Mouse (Mus musculus) left cerebral cortex, postnatal 36 days (tissue): Measurements from ENCODE around the gene Dclre1c. TPM values are rescaled to one million over a fixed set of nuclear protein-coding genes. Genes with fewer than 3 reads are reported as not detected.

ENCODE experiments used
- DNase-seq, 2 experiments: peaks; one replicate each; pipeline ENCODE4 v3.0.0; 2021 to 2022; ENCODE audit warnings: low spot score in 2 of 2, mixed read lengths in 1 of 2
- intact Hi-C: fragments of 180-260 bp; cut with DNase I; formaldehyde crosslinking; loops from one replicate; pipeline ENCODE4 v1.15.1; 2025
- total RNA-seq, 2 experiments: library from RNA; stranded (reverse); gene quantifications; 2 replicates each; pipeline ENCODE4 v1.2.3; 2021

Gene Dclre1c
- total RNA-seq, 2 experiments from 2014 or later: 8.8 to 15.5 TPM

DNA sequence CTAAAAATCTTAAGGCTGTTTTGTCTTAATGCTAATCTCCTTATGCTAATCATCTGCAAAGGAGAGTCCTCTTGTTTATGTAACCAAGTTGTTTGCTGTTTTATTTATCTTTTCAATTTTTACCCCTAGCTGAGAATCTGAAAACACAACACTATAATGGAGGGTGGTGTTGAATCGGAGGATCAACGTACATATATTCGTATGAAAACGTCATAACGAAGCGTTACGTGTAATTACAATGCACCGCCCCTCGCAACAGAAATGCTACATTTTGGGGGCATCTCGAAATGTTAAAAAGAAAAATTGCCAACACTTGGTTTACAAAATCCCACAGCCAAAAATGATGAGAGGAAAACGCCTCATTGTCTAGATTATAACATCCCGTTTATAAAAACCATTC, 50.0 kb downstream of the Dclre1c start:
- no peak for DNase-seq
- intact Hi-C loops: no loop called here

DNA sequence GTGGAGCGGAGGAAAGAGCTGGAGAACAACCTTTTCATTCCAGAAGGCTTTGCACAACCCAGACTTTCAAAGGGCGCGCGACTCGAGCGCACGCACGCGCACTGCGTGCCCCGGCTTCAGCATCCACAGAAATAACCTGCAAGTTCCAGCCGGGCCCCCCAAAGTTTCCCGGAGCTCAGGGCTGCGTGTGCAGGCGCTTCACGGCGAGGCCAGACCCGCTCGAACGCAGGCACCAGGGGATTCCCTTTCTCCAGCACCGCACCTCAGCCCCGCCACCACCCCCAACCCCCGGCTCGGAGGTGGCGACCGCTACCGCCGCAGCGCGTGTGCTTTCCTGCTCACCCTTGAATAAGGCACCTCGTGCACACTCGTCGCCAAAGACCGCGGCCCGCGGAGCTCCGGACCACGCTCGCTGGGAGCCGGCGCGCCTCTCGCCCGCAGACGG, 50.5 kb downstream of the Dclre1c start:
- intact Hi-C loops: no loop called here
- DNase-seq: peak; percentile 39 to 55

DNA sequence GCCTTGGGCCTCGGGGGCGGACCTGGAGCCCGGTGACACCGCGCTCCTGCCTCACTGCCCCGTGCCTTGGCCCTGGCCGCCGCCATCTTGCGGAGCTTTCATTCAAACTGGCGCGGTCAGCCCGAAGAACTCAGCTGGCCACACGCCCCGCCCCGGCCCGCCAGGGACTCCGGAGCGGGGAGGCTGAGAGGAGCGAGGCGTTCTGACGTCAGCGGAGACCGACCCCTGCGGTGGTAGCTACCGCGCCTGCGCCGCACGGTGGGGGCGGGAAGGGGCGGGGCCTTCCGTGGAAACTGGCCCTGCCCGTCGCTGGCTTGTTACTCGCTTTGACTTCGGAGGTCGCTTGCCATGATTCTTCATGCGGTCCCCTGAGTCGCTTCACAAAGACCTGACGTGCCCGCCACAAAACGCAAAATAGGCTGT, 50.9 kb downstream of the Dclre1c start, which contains the start of gene Suv39h2:
TSS of gene Suv39h2 (minus strand) at position 171 of the 423 bp plus-strand sequence.
- intact Hi-C loops: no loop called here
- peak; percentile 94 to 97 for DNase-seq

DNA sequence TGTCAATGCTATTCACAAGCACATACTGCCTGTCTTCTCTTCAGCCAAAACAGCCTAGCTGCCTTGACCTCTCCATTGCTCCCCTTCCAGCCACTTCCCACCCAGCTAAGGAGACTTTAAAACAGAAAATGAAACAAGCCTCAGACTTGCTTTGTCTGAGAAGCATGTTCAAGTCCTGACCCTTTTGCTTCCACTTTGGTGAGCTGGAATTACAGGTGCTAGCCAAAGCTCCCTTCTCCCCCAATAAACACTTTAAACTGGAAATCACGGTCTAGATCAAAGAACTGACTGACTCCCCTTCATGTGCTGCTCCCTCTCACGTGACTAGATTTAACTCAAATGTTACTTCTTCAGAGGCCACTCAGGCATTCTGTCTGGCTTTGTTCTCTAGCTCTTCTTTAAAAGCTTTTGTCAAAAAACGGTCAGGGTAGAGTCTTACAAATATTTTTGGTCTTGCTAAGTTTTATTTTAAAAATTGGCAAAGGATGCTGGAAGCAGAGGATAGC, 51.9 kb downstream of the Dclre1c start:
- DNase-seq: no peak
- intact Hi-C loops: no loop called here

DNA sequence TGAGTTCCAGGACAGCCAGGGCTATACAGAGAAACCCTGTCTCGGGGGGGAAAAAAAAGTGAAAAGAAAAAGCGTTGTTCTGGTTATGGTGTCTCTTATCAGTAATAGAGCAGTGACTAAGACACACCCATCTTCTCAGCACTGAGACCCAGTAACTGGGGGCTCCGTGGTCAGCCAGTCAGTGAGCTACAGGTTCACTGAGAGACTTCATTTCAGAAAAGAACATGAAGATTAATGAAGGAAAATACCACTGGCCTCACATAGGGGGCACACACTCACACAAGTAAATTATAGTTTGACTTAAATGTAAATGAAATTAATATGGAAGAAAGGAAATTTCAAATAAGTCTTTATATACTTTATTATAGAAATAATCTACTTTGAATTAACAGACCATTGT, 56.3 kb downstream of the Dclre1c start:
- intact Hi-C loops: no loop called here
- no peak for DNase-seq

DNA sequence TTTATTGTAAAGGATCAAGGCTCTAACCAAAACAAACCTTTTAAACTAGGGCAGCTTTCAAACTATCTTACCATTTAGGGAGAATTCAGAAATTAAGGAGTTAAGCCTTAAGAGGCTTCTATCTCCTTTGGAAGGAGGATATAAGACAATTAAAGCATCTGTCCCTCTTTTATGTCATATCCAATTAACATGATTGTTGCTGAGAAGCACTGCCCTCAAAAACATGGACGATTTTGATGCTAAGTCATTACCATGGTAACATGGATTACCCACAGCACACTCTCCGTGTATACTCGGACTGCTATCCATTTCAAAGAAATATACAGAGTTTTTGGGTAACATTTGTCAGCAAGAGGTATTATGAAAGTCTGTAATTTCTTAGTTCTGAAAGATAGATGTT, 65.9 kb downstream of the Dclre1c start:
- DNase-seq: no peak
- intact Hi-C loops: no loop called here

DNA sequence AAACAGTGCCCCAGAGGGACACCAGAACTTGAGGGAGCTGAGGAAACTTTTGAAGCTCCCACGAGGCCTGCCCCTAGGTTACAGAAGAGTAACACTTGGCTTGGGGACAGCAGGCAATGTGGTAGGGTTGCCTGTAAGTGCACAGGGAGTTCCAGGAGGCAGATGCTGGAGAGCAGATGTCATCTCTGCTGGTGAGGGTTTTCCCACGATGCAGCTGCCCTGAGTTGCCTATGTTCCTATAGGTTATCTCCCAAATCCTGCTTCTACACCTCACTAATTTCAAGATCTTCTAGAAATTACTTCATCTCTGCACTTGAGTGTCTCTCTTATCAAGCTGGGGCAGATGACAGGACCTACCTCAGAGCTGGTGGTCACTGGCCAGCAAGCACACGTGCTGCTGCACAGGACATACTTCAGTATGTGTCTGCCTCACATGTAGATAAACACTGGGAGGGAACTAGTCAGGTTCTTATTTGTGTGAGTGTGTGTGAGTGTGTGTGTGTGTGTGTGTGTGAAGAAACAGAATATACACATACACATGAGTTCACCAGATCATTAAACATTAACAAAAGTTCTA, 70.0 kb downstream of the Dclre1c start:
- no peak for DNase-seq
- intact Hi-C loops: no loop called here

DNA sequence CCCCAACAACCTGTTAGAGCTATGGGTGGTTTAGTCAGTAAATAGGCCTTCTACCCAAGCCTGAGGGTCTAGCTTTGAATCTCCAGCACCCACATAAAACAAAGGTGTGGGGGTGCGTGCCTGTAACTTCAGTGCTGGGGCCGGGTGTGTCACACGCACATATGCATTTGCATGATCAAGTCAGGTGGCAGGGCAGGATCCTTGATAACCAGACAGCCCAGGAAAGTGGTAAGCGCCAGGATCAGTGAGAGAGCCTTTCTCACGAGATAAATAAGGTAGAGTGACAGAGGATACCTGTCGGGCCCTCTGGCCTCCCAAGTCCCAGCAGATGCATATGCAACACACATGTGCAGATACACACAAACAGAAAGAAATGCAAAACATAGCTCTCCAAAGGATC, 75.6 kb downstream of the Dclre1c start:
- intact Hi-C loops: no loop called here
- DNase-seq: no peak

DNA sequence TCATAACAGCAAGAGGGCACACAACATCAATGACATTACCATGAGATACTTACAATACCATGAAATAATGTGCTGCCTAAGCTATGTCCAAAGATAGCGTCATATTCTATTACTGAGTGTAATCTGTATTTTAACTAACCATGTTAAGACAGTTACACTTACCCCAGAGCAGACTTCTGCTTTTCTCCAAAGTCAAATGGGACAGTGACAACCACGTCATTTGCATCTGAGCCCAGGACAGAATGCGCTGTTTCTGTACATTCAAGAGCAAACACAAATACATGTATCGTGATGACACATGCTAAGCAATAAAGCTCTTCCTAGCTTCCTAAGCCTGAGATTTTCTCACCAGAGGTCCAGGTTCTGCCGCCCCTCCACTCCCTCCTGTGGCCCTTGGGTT, 77.0 kb downstream of the Dclre1c start:
- intact Hi-C loops: no loop called here
- no peak for DNase-seq

DNA sequence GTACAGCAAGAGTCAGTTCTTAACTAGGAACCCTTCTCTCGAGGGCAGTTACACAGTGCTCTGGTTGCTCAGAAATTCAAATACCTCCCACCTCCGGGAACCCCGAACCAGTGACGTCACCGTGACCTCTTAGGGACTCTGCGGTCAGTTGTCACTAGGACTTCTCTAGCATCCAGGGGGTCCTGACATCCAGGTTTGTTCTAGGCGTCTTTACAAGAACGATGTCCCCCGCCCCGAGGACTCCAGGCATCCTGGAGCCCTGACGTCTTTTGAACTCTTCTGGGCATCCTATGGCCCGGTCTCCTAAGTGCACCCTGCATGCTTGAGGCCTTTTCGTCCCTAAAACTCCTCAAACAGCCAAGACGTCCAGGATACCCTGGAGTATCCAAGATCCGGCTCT, 88.1 kb downstream of the Dclre1c start:
- intact Hi-C loops: loop anchor here (5.0 kb wide), 1 partner anchor 95 kb away; no protein-coding TSS in a partner anchor
- no peak for DNase-seq

DNA sequence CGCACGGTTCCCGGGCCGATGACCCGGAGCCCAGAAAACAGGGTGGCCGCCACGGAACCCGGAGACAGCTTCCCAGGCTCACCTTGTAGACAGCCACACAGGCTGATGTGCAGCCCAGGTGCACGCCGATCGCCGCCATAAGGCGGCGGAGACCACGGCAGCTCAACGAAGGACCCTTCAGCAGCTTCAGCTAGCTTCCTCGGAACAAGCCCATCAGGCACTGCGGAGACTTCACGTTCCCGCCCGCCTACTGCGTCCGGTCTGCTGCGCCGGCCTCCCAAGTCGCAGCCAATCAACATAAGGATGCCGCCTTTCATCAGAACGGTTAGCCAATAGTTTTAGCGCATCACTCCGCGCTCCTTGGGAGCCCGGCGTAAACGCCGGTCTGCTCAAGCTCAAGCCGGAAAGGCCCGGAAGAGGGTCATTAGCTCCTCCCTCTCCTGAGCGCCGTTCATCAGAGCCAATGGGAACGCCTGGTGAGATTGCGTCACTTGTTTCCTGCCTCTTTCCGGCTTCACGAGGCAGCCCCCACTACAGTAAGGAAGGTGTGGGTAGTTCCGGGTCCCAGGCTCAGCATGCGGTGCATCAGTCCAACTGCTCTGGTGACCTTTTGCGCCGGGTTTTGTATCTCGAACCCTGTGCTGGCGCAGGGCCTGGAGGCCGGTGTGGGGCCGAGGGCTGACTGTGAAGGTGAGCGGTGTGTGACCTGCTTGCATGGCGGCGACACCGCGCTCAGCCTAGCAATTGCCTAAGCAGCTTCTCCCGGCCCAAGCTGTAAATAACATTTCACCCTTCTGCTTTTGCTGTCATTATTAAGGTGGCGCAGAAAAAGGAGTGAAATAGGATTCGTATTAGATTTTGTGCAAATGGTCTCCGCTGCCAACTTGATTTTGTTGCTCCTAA, 88.9 kb downstream of the Dclre1c start, which contains the start of the genes Gm45902, Hspa14 and Cdnf:
TSS of gene Gm45902 (minus strand) at position 239 of the 903 bp plus-strand sequence.
TSS of gene Hspa14 (minus strand) at position 263 of the 903 bp plus-strand sequence.
TSS of gene Cdnf (plus strand) at position 479 of the 903 bp plus-strand sequence.
- intact Hi-C loops: loop anchor here (5.0 kb wide), 1 partner anchor 96 kb away; no protein-coding TSS in a partner anchor
- DNase-seq: peak; percentile 96 to 97

Other genes with a start within 250 kb of the Dclre1c start
- gene Nmt2, start 139.9 kb upstream of the Dclre1c start, total RNA-seq: 10 to 100 TPM; 83.6 to 97.7 TPM
- gene Rpp38, start 91.5 kb upstream of the Dclre1c start, total RNA-seq: 1 to 10 TPM; 7.9 to 8.6 TPM
- 1 to 10 TPM in 1 of 2 experiments, not detected in 1; 1.8 TPM for gene Acbd7, start 88.0 kb upstream of the Dclre1c start, total RNA-seq
- not detected for gene Olah, start 26.9 kb upstream of the Dclre1c start, total RNA-seq
- 1 to 10 TPM; 2.1 to 2.3 TPM for gene Meig1, start 1.5 kb upstream of the Dclre1c start, total RNA-seq
- gene Suv39h2, start 50.9 kb downstream of the Dclre1c start, total RNA-seq: 1 to 10 TPM; 3.2 to 4.4 TPM
- 1 to 10 TPM; 3.4 to 5.4 TPM for gene Gm45902, start 88.7 kb downstream of the Dclre1c start, total RNA-seq
- gene Hspa14, start 88.7 kb downstream of the Dclre1c start, total RNA-seq: 10 to 100 TPM; 41.4 to 48.2 TPM
- gene Cdnf, start 88.9 kb downstream of the Dclre1c start, total RNA-seq: 1 to 10 TPM; 1.2 to 1.6 TPM
- 10 to 100 TPM in 1 of 2 experiments, 1 to 10 TPM in 1; 6.4 to 11.9 TPM for gene Fam107b, start 146.4 kb downstream of the Dclre1c start, total RNA-seq